Mouse (Mus musculus): ENCODE measurements at regions not wholly inside any gene's neighbourhood (a gene's known extent, or its start where the extent isn't known, plus 50 kb on each side); places are given as distances from the start of the nearest gene placed in this dataset.

- Histone ChIP-seq H3K9me3 (ENCODE audit: control insufficient read depth, low read length) (no peaks in the 10 kb centered on the region), H3K27ac (no peak overlapping the region), H3K4me1 (replicated peaks; ENCODE audit: control insufficient read depth in 2 of 2, insufficient read depth in 2 of 2, low read length in 1 of 2) (no peaks in the 10 kb centered on the region), H3K4me3 (ENCODE audit: insufficient read depth in 1 of 2, low read depth in 2 of 2, low read length in 2 of 2) (no peak overlapping the region), H3K36me3 (replicated peaks; ENCODE audit: control insufficient read depth, insufficient read depth, low read depth) (no peaks in the 10 kb centered on the region), H3K27me3 (ENCODE audit: control insufficient read depth, insufficient read depth, low read length) (no peaks in the 10 kb centered on the region), H3K4me2 (ENCODE audit: low read depth) (no peak overlapping the region), H3K9ac (replicated peaks) (no peak overlapping the region)
- TF ChIP-seq CTCF (IDR thresholded peaks at IDR 0.05; ENCODE audit: low read depth), result no peak
- TF ChIP-seq EP300 (IDR thresholded peaks at IDR 0.05; ENCODE audit: low read depth), result no peak
- no peak for ATAC-seq (ENCODE audit: insufficient read depth)
- DNase-seq (ENCODE audit: low read depth in 3 of 3, low spot score in 3 of 3), result no peak
- WGBS (ENCODE audit: insufficient replicate concordance), result 68% methylated on average over 3 of the region's 3 CpGs
These were observed 118.8 kb downstream of the Lmo4 start for GRCm38 (mm10) chr3:144086176-144086575.

GRCm38 (mm10) chr3:144079960-144080359, 125.1 kb downstream of the Lmo4 start:
- Histone ChIP-seq H3K4me2 (ENCODE audit: low read depth) (no peak overlapping the region), H3K36me3 (replicated peaks; ENCODE audit: control insufficient read depth, insufficient read depth, low read depth) (no peaks in the 10 kb centered on the region), H3K27me3 (ENCODE audit: control insufficient read depth, insufficient read depth, low read length) (no peaks in the 10 kb centered on the region), H3K9me3 (ENCODE audit: control insufficient read depth, low read length) (no peaks in the 10 kb centered on the region), H3K27ac (no peak overlapping the region), H3K4me3 (ENCODE audit: insufficient read depth in 1 of 2, low read depth in 2 of 2, low read length in 2 of 2) (no peak overlapping the region), H3K9ac (replicated peaks) (no peak overlapping the region), H3K4me1 (replicated peaks; ENCODE audit: control insufficient read depth in 2 of 2, insufficient read depth in 2 of 2, low read length in 1 of 2) (no peaks in the 10 kb centered on the region)
- 45% methylated on average over 3 of the region's 3 CpGs for WGBS (ENCODE audit: insufficient replicate concordance)
- DNase-seq (ENCODE audit: low read depth in 3 of 3, low spot score in 3 of 3), result no peak
- ATAC-seq (ENCODE audit: insufficient read depth), result no peak
- no peak for TF ChIP-seq EP300 (IDR thresholded peaks at IDR 0.05; ENCODE audit: low read depth)
- TF ChIP-seq CTCF (IDR thresholded peaks at IDR 0.05; ENCODE audit: low read depth), result no peak

GRCm38 (mm10) chr3:144078198-144078935, 126.7 kb downstream of the Lmo4 start:
- Histone ChIP-seq H3K4me1 (replicated peaks; ENCODE audit: control insufficient read depth in 2 of 2, insufficient read depth in 2 of 2, low read length in 1 of 2) (no peaks in the 10 kb centered on the region), H3K4me3 (ENCODE audit: insufficient read depth in 1 of 2, low read depth in 2 of 2, low read length in 2 of 2) (no peak overlapping the region), H3K9me3 (ENCODE audit: control insufficient read depth, low read length) (no peaks in the 10 kb centered on the region), H3K27ac (no peak overlapping the region), H3K27me3 (ENCODE audit: control insufficient read depth, insufficient read depth, low read length) (no peaks in the 10 kb centered on the region), H3K36me3 (replicated peaks; ENCODE audit: control insufficient read depth, insufficient read depth, low read depth) (no peaks in the 10 kb centered on the region), H3K9ac (replicated peaks) (no peak overlapping the region), H3K4me2 (ENCODE audit: low read depth) (no peak overlapping the region)
- no peak for DNase-seq (ENCODE audit: low read depth in 3 of 3, low spot score in 3 of 3)
- 61% methylated on average over 13 of the region's 13 CpGs for WGBS (ENCODE audit: insufficient replicate concordance)
- ATAC-seq (ENCODE audit: insufficient read depth), result no peak
- TF ChIP-seq EP300 (IDR thresholded peaks at IDR 0.05; ENCODE audit: low read depth) (no peak), CTCF (IDR thresholded peaks at IDR 0.05; ENCODE audit: low read depth) (no peak)

- Histone ChIP-seq H3K4me3 (ENCODE audit: insufficient read depth in 1 of 2, low read depth in 2 of 2, low read length in 2 of 2) (no peak overlapping the region), H3K36me3 (replicated peaks; ENCODE audit: control insufficient read depth, insufficient read depth, low read depth) (no peaks in the 10 kb centered on the region), H3K27ac (no peak overlapping the region), H3K9me3 (ENCODE audit: control insufficient read depth, low read length) (no peaks in the 10 kb centered on the region), H3K4me2 (ENCODE audit: low read depth) (no peak overlapping the region), H3K27me3 (ENCODE audit: control insufficient read depth, insufficient read depth, low read length) (no peaks in the 10 kb centered on the region), H3K4me1 (replicated peaks; ENCODE audit: control insufficient read depth in 2 of 2, insufficient read depth in 2 of 2, low read length in 1 of 2) (no peaks in the 10 kb centered on the region), H3K9ac (replicated peaks) (no peak overlapping the region)
- ATAC-seq (ENCODE audit: insufficient read depth) (no peak), DNase-seq (ENCODE audit: low read depth in 3 of 3, low spot score in 3 of 3) (no peak)
- TF ChIP-seq CTCF (IDR thresholded peaks at IDR 0.05; ENCODE audit: low read depth) (no peak), EP300 (IDR thresholded peaks at IDR 0.05; ENCODE audit: low read depth) (no peak)
- WGBS (ENCODE audit: insufficient replicate concordance), result 58% methylated on average over 10 of the region's 10 CpGs
These were observed 135.0 kb downstream of the Lmo4 start for GRCm38 (mm10) chr3:144069979-144070540.

GRCm38 (mm10) chr3:144067016-144067415, 138.0 kb downstream of the Lmo4 start:
- H3K36me3 ChIP-seq (replicated peaks; ENCODE audit: control insufficient read depth, insufficient read depth, low read depth), result no peaks in the 10 kb centered on the region
- DNase-seq (ENCODE audit: low read depth in 3 of 3, low spot score in 3 of 3) (no peak), ATAC-seq (ENCODE audit: insufficient read depth) (no peak)
- TF ChIP-seq EP300 (IDR thresholded peaks at IDR 0.05; ENCODE audit: low read depth) (no peak), CTCF (IDR thresholded peaks at IDR 0.05; ENCODE audit: low read depth) (no peak)
- H3K4me1 ChIP-seq (replicated peaks; ENCODE audit: control insufficient read depth in 2 of 2, insufficient read depth in 2 of 2, low read length in 1 of 2), result no peaks in the 10 kb centered on the region
- no peak overlapping the region for H3K27ac ChIP-seq
- H3K9ac ChIP-seq (replicated peaks), result no peak overlapping the region
- WGBS (ENCODE audit: insufficient replicate concordance), result 67% methylated on average over 3 of the region's 3 CpGs
- H3K4me2 ChIP-seq (ENCODE audit: low read depth), result no peak overlapping the region
- no peak overlapping the region for H3K4me3 ChIP-seq (ENCODE audit: insufficient read depth in 1 of 2, low read depth in 2 of 2, low read length in 2 of 2)
- no peaks in the 10 kb centered on the region for H3K27me3 ChIP-seq (ENCODE audit: control insufficient read depth, insufficient read depth, low read length)
- H3K9me3 ChIP-seq (ENCODE audit: control insufficient read depth, low read length), result no peaks in the 10 kb centered on the region
